Mouse (Mus musculus) intestine, postnatal 0 days (tissue): ENCODE results near the gene Chrm3. TPM values are rescaled to one million over a fixed set of nuclear protein-coding genes. Genes with fewer than 3 reads are reported as not detected.
A peak's percentile ranks its signal among the peaks of the same experiment; 100 is the strongest.

Experiments used
- ATAC-seq: fragments of 200-750 bp; cut with Nextera tagmentation; 2 replicates; pipeline ENCODE4 v1.8.0; 2017; ENCODE audit warnings: mild to moderate bottlenecking, moderate TSS enrichment, moderate library complexity
- H3K27ac ChIP-seq: fragments of 300-500 bp; sonication (generic); 2 replicates; pipeline ENCODE4 v1.5.1; 2014; ENCODE audit warnings: mild to moderate bottlenecking, low read depth, low read length, moderate library complexity
- H3K27me3 ChIP-seq: fragments of 300-500 bp; sonication (generic); replicated peaks from 2 replicates; pipeline ENCODE4 v1.6.1; 2014; ENCODE audit warnings: low read length, mixed read lengths; ENCODE audit not compliant: control insufficient read depth, insufficient read depth
- H3K36me3 ChIP-seq: fragments of 300-500 bp; sonication (generic); 2 replicates; pipeline ENCODE4 v1.6.1; 2014; ENCODE audit warnings: mild to moderate bottlenecking, moderate library complexity; ENCODE audit not compliant: control insufficient read depth, insufficient read depth
- H3K4me1 ChIP-seq: fragments of 300-500 bp; sonication (generic); replicated peaks from 2 replicates; pipeline ENCODE4 v1.6.1; 2014; ENCODE audit warnings: antibody characterized with exemption, low read length, mixed read lengths; ENCODE audit not compliant: control insufficient read depth, insufficient read depth
- H3K4me2 ChIP-seq: fragments of 300-500 bp; sonication (generic); replicated peaks from 2 replicates; pipeline ENCODE4 v1.6.1; 2014; ENCODE audit warnings: low read depth, mild to moderate bottlenecking, moderate library complexity
- H3K4me3 ChIP-seq: fragments of 300-500 bp; sonication (generic); 2 replicates; pipeline ENCODE4 v1.5.1; 2014; ENCODE audit warnings: low read depth, low read length
- H3K9ac ChIP-seq: fragments of 300-500 bp; sonication (generic); 2 replicates; pipeline ENCODE4 v1.6.1; 2014; ENCODE audit warnings: mild to moderate bottlenecking, low read depth, low read length
- H3K9me3 ChIP-seq: fragments of 300-500 bp; sonication (generic); 2 replicates; pipeline ENCODE4 v1.6.1; 2016; ENCODE audit warnings: mixed run types; ENCODE audit not compliant: control insufficient read depth
- CTCF ChIP-seq: sonication (generic); IDR thresholded peaks from 2 replicates; pipeline ENCODE4 v1.5.1; 2016; ENCODE audit warnings: low read depth, mild to moderate bottlenecking, control low read depth, antibody characterized with exemption, moderate library complexity
- WGBS: fragments of 180-500 bp; shearing (Covaris S2); extraction: QIAGEN DNeasy Blood & Tissue Kit; methylation state at CpG from one replicate; pipeline ENCODE4 v1.1.7; 2014; 5-methylcytosine and 5-hydroxymethylcytosine counted together
- microRNA-seq: library from miRNA; unstranded; fragments of <30 nt; microRNA quantifications from one replicate; pipeline ENCODE4, GENCODE M21; 2016
- polyA plus RNA-seq: library from polyadenylated mRNA; unstranded; fragments of >200 nt; fragmentation: Nextera tagmentation; extraction: Ambion mirVana; gene quantifications from 2 replicates; pipeline ENCODE4 v1.2.1, GENCODE M21; 2015

Gene Chrm3
- polyA plus RNA-seq, 1 experiment from 2014 or later: 0.53 TPM

DNA sequence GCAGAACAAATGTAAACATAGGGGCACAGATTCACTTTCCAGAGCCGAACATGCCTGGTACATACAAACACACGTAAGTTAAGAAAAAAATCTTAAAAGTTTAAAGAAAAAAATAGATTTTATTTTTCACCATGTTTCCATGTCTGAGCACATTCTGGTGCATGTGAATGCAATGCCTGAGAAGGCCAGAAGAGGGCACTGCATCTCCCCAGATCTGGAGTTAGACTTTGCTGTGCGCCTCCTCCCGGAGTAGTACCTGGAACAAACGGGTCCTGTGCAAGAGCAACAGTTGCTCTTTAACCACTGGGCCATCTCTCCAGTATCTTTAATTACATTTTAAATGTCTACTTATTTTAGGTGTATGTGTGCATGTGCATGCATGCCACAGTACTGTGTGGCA is 534.4 kb downstream of the Chrm3 start:
- H3K36me3 ChIP-seq: no peaks in the 10 kb centered on the region
- H3K4me2 ChIP-seq: no peak overlapping the region
- peak; percentile 62 for TF ChIP-seq CTCF
- ATAC-seq: no peak
- WGBS: 79% methylated on average over 5 of the region's 5 CpGs
- no peaks in the 10 kb centered on the region for H3K9me3 ChIP-seq
- no peak overlapping the region for H3K27ac ChIP-seq
- no peak overlapping the region for H3K9ac ChIP-seq
- no peaks in the 10 kb centered on the region for H3K27me3 ChIP-seq
- H3K4me3 ChIP-seq: no peak overlapping the region
- H3K4me1 ChIP-seq: no peaks in the 10 kb centered on the region

Small RNAs within 50 kb of the gene (microRNA-seq; reads per million reads assigned to microRNA genes)
- not detected for gene Gm24187
